Mouse (Mus musculus) CD8-positive naive resting alpha-beta T cell, adult 2 months (primary cell): ENCODE results near the gene Trmt10a.
A peak's percentile ranks its signal among the peaks of the same experiment; 100 is the strongest.

Source experiments
- DNase-seq, 2 experiments: peaks; one replicate each; pipeline ENCODE4 v3.0.0; 2022; ENCODE audit warnings: low read depth in 2 of 2, low spot score in 2 of 2

Trmt10a gene

GRCm38 (mm10) chr3:138143315-138144059 is at the start of gene Trmt10a:
Gene Trmt10a, plus strand, starts transcription at chr3:138143448.
- DNase-seq = peak; percentile 91

- no peak for DNase-seq
These were observed 47.9 kb upstream of the Trmt10a start for GRCm38 (mm10) chr3:138095301-138095700.

GRCm38 (mm10) chr3:138095718-138096117 is 47.5 kb upstream of the Trmt10a start:
- DNase-seq = no peak

- DNase-seq = no peak
These were observed 46.8 kb upstream of the Trmt10a start for GRCm38 (mm10) chr3:138096263-138097028.

GRCm38 (mm10) chr3:138097718-138098117 is 45.5 kb upstream of the Trmt10a start:
- DNase-seq = no peak

GRCm38 (mm10) chr3:138101936-138102335 is 41.3 kb upstream of the Trmt10a start:
- no peak for DNase-seq

GRCm38 (mm10) chr3:138103690-138104089 is 39.6 kb upstream of the Trmt10a start:
- no peak for DNase-seq

GRCm38 (mm10) chr3:138105056-138105455 is 38.2 kb upstream of the Trmt10a start:
- no peak for DNase-seq

GRCm38 (mm10) chr3:138106887-138107286 is 36.4 kb upstream of the Trmt10a start:
- no peak for DNase-seq

GRCm38 (mm10) chr3:138110910-138111782 is 32.1 kb upstream of the Trmt10a start:
- DNase-seq = no peak

- no peak for DNase-seq
These were observed 29.1 kb upstream of the Trmt10a start for GRCm38 (mm10) chr3:138114106-138114505.

- DNase-seq = no peak
These were observed 26.4 kb upstream of the Trmt10a start for GRCm38 (mm10) chr3:138116871-138117270.

- no peak for DNase-seq
These were observed 24.9 kb upstream of the Trmt10a start for GRCm38 (mm10) chr3:138118392-138118791.

- DNase-seq = no peak
These were observed 24.4 kb upstream of the Trmt10a start for GRCm38 (mm10) chr3:138118831-138119230.

- DNase-seq = no peak
These were observed 23.7 kb upstream of the Trmt10a start for GRCm38 (mm10) chr3:138119444-138120105.

- no peak for DNase-seq
These were observed 21.8 kb upstream of the Trmt10a start for GRCm38 (mm10) chr3:138121461-138121860.

- no peak for DNase-seq
These were observed 19.4 kb upstream of the Trmt10a start for GRCm38 (mm10) chr3:138123842-138124241.

- DNase-seq = no peak
These were observed 14.1 kb upstream of the Trmt10a start for GRCm38 (mm10) chr3:138129110-138129509.

GRCm38 (mm10) chr3:138130692-138131091 is 12.6 kb upstream of the Trmt10a start:
- no peak for DNase-seq

GRCm38 (mm10) chr3:138131168-138131567 is 12.1 kb upstream of the Trmt10a start:
- no peak for DNase-seq

GRCm38 (mm10) chr3:138133463-138133862 is 9.8 kb upstream of the Trmt10a start:
- DNase-seq = no peak
